Mouse (Mus musculus) brain, embryonic 14.5 days (tissue): ENCODE measurements around the gene Tomm5. TPM values are rescaled to one million over a fixed set of nuclear protein-coding genes. Genes with fewer than 3 reads are reported as not detected.
A peak's percentile ranks its signal among the peaks of the same experiment; 100 is the strongest.

Experiments used
- DNase-seq: peaks from one replicate; pipeline ENCODE4 v3.0.0-alpha.2; 2011; ENCODE audit warnings: low read depth
- CTCF ChIP-seq: fragments of 200-500 bp; IDR thresholded peaks from 2 replicates; pipeline ENCODE4 v1.5.1; 2012; ENCODE audit warnings: inconsistent platforms, mild to moderate bottlenecking, moderate library complexity, borderline replicate concordance; ENCODE audit not compliant: insufficient read depth, insufficient read length; ENCODE audit errors: extremely low read depth
- POLR2A ChIP-seq: fragments of 200-500 bp; IDR thresholded peaks from 2 replicates; pipeline ENCODE4 v1.6.1; 2012; ENCODE audit warnings: mild to moderate bottlenecking, inconsistent platforms, borderline replicate concordance; ENCODE audit not compliant: poor library complexity, insufficient read depth, insufficient read length, severe bottlenecking; ENCODE audit errors: extremely low read depth
- polyA plus RNA-seq: library from polyadenylated mRNA; depleted of rRNA; stranded (reverse); fragments of >200 nt; gene quantifications from 2 replicates; pipeline ENCODE4 v1.2.3, GENCODE M21; 2012; rRNA removed

Tomm5 gene
- polyA plus RNA-seq: 112 and 144 TPM in 2 replicates

DNA sequence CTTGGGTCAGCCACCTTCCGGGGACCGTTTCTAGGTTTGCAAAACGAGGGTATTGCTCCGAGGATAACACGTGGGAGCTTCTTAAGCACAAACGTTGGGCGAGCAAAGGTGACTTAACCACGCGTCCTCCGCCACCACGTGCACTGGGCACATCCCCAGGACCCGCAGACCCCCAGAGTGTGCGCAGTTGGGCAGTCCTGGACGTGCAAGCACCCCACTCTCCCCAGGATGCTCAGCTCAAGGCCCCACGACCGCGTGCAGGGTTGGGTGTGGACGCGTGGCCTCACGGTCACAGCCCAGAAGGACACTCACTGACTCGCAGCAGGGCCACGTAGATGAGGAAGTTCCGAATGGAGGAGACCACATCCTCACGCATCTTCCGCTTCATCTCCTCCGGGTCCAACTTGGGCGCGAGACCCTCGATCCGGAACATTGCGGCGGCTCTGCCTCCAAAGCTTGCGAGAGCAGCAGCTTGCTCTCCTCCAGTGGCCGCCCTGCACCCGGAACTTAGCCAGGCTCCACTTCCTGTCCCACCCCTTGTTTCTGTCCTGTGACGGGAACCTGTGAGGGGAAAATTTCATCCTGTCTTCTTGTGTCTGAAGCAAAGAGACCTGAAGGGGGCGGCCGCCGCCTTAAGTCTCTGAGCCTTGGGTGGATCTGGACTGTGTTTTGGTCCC is at the start of gene Tomm5:
Gene Tomm5 (minus strand): TSS at position 514 of the 677 bp plus-strand sequence.
- TF ChIP-seq CTCF (peak; percentile 79), POLR2A (peak; percentile 57; the same call in 1 of the 2 replicates)
- DNase-seq: peak; percentile 98

DNA sequence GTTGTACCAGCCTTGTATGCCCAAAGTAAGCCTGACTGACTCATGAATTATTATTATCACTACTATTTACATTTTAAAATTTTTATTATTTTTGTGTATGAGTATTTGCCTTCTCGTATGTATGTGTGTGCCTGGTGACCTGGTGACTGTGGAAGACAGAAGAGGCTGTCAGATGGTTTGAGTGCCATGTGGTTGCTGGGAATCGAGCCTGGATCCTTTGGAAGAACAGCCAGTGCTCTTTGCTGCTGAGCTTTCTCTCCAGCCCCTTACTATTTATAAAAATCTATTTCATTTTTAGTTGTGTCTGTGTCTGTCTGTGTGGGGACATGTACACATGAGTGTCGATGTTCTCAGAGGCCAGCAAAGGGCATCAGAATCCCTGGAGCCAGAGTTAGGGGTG is 48.5 kb upstream of the Tomm5 start:
- TF ChIP-seq POLR2A: no peak
- DNase-seq: no peak

DNA sequence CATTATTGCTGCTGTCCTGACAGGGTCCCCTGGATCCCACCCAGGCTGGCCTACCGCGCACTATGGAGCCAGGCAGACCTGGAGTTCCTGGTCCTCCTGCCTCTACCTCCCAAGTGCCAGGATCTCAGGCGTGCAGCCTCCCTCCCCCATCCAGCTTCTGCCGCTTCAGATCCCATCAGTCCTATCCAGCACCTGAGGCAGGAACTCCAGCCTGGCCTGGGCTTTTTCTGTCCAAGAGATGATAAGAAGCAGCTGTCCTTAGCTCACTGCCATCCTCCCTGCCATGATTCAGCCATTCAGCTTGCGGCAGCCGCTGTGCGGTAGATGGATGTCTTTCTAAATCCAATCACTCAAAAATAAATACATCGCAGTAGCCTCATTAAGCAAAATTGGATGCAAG is 35.1 kb upstream of the Tomm5 start:
- DNase-seq: peak; percentile 48
- TF ChIP-seq POLR2A (no peak), CTCF (no peak)

DNA sequence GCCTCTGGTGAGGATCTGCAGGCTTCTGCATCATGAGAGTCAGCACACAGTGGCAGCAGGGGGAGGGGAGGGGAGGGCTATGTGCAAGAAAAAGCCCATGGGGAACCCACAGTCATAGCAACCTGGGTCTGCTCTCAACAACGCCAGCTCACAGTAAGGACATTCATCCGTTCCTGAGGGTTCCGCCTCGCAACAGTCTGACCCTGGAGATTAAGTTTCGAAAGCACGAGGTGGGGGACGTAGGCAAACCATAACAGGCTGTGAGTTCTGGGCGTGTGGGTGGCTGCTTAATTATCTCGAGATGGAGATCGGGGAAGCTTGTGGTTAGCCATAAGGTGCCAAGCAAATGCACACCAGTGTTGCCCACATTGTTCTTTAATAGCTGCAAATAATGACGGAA is 34.5 kb upstream of the Tomm5 start:
- no peak for TF ChIP-seq POLR2A
- no peak for TF ChIP-seq CTCF
- DNase-seq: peak; percentile 69

DNA sequence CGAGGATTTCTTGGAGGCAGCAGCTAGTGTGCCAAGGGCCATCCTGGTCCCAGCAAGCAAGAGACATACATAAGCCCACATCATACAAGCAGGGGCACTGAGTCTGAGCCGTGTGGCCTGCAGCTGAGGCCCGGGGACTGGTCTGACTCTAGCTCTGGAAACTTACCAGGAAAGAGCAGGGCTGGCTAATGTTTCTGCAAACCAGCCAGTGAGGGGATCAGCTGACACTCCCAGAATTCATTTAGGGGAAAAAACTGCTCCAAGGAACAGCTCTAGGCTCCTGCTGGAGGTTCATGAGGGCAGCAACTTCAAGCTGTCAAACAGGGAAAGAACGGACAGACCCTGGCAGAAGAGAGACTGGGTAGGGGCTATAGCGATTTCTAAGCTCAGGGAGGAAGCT is 33.9 kb upstream of the Tomm5 start:
- no peak for TF ChIP-seq CTCF
- no peak for TF ChIP-seq POLR2A

DNA sequence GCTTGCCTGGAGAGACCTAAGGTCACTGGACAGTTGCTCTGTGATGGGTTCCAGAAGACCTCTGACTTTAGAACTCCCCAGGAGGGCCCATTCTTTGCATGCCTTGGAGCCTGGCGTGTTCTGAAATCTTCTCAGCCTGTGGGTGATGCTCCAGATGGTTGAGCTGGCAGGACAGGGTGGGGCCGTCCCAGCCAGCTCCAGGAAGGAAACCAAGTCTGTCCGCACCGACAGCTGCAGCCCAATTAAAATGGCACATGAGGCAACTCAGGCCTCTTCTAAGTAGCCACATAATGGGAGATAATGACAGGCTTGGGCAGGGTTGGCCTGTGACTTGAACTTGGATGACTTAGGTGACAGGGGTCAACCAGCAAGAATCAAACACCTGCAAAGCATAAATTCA is 29.7 kb upstream of the Tomm5 start:
- no peak for DNase-seq
- no peak for TF ChIP-seq POLR2A
- no peak for TF ChIP-seq CTCF

More for the DNA sequence above, 33.9 kb upstream of the Tomm5 start:
- DNase-seq: peak; percentile 13

DNA sequence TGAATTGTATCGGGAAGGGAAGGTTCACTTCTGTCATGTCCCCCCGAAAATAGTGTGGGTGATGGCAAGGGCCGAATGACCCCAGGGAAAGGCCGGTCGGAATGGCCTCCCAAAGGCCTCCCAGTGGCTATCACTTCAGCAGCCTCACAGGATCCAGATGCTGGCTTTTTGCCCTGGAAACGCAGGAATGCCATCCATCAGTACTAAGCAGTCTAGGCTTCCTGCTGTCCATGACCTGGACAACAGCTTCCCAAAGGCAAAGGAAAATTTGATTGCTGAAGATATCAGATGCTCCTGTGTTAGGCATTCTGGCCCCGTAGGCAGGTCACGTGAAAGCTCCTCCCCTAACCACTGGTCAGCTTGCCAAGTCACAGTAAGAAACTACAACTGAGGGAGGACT is 26.6 kb upstream of the Tomm5 start:
- TF ChIP-seq CTCF (no peak), POLR2A (no peak)
- no peak for DNase-seq

DNA sequence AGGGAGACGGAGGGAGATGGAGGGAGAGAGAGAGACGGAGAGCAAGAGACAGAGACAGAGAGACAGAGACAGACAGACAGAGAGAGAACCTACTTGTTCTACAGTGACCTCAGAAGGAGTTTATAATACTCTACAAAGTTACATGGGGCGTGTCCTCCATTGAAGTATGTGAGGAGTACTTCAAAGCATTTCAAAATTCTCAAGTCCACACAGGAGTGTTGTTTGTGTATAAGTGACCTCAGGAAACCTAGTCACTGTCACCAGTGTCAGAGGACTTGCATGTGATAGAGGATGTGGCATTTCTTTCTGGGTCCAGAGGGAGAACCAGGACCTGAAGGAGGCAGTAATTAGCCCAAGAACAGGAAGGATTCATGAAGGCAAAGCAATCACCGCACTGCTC is 23.1 kb upstream of the Tomm5 start:
- DNase-seq: no peak
- TF ChIP-seq POLR2A: no peak
- no peak for TF ChIP-seq CTCF

DNA sequence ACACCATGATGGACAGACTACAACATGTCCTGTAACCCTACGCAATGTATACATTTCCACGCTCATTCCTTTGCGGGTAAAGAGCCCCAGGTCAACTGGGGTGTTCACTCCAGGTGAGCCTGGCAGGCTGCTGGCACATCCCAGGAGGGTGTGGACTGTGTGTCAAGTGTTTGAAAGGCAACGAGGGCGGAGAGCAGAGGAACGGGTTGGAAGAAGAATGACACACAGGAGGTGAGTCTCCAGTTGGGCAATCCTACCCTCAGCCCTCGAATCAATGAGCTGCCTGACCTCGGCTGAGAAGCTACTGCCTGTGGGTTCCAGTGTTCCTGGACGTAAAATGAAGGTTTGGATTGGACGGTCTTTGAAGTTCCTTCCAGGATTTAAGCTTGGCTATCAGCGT is 13.4 kb upstream of the Tomm5 start:
- no peak for DNase-seq
- no peak for TF ChIP-seq CTCF

DNA sequence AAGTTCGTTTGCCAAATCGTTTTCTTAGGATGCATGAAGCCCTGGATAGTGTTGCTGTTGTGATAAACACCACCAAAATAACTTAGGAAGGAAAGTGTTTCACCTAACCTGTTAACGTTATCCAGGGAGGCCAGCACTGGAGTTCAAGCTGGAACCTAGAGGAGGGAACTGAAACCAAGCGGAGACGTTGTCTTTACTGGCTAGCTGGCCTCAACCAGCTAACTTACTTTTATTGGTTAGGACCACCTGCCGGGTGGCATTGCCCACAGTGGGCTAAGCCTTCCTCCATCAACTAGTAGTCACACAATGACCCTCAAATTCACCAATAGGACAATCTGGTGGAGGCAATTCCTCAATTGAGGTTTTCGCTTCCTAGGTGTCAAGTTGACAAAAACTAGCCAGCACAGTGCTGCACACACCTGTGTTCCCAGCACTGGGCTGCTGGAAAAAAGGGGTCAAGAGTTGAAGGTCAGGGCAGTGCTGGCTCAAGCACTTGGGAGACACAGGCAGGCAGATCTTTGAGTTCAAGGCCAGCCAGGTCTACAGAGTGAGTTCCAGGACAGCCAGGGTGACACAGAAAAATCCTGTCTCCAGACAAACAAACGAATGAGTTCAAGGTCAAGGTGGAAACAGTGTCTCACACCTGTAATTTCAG is 669 bp upstream of the Tomm5 start:
- TF ChIP-seq POLR2A: no peak
- no peak for TF ChIP-seq CTCF
- DNase-seq: no peak

DNA sequence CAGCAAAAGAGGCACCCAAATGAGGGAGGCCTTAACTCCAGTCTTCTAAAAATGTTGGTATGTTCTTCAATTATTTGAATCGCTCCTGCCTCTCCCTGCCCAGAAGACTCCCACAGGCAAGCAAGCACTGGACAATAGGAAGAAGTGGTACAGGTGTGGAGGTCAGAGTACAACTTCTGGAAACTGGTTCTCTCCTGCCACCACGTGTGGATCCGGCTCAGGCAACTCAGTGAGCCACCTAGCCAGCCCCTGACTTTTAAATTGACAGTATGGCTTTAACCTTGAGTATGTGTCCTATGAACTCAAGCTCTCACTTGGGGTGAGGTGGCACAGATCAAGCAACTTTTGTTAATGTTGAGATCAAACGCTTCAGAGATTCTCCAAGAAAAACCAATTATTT is 848 bp downstream of the Tomm5 start:
- TF ChIP-seq POLR2A (no peak), CTCF (no peak)
- no peak for DNase-seq

DNA sequence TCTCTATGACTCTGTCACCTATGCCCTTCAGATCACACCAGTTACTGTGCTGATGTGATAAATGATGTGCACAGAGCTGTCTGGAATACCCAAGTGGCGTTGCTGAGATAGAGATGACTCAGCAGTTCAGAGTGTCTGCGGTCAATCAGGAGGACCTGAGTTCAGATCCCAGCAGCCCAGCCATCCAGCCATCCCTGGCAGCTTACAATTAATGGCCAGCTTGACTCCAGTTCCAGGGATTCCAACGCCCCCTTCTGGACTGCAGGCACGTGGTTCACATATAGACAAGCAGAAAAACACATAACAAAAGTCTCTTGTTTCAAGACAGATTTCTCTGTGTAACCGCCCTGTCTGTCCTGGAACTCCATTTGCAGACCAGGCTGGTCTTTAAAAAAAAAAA is 1.5 kb downstream of the Tomm5 start:
- TF ChIP-seq POLR2A (no peak), CTCF (no peak)
- DNase-seq: no peak

DNA sequence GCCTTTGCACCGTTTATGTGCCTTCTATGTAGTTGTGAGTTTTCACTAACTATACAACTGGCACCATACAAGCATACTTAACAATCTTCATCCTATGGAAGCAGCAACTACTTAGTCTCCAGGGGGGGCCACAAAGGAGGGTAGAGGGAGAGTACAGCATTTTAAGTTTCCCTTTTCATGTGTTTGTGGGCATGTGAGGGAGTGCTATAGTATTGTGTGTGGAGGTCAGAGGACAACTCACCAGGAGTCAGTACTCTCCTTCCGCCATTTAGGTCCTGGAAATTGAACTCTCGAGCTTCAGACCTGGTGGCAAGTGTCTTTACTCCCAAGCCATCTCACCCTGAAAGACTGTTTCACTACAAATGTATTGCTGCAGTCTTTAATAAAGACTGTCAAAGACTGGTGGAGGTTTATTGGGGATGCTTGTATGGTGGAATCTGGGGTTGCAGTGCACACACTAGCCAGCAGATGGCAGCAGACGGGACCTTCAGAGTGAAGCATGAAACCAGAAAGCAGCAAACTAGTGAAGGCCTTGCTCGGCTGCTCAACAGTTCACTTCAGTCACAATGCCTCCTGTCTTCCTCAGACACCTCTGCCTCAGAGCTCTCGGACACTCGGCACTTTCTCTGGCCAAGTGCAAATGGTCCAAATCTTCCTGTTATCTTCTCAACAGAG is 10.6 kb downstream of the Tomm5 start:
- DNase-seq: peak; percentile 87
- TF ChIP-seq POLR2A: no peak
- peak; percentile 94 for TF ChIP-seq CTCF
